Mouse (Mus musculus): ENCODE data around the gene Cdc34. TPM values are rescaled to one million over a fixed set of nuclear protein-coding genes. Genes with fewer than 3 reads are reported as not detected.

Cdc34 gene
- polyA plus RNA-seq, 1 experiment = 451 TPM

DNA sequence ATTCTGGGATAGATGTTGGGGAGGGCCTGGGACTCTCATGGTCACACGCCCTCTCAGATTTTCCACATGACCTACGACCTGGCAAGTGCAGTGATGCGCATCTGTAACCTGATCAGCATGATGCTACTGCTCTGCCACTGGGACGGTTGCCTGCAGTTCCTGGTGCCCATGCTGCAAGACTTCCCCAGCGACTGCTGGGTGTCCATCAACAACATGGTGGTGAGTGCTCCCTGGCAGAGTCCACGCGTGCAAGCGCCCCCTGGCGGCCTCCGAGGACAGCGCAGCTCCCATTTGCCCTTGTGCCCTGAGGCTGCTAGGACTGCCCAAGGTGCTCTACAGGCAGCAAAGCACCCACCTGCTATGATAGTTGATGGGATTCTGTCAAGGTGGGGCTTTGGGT, 44.1 kb downstream of the Cdc34 start:
- H3K4me3 ChIP-seq (replicated peaks) = peak overlapping the region; percentile 31
- H3K9me3 ChIP-seq = peaks cover 8% of the 10 kb centered on the region
- TF ChIP-seq GATA1 (IDR thresholded peaks at IDR 0.05; ENCODE audit: borderline replicate concordance, low read length) = no peak
- no peak for TF ChIP-seq FLI1 (IDR thresholded peaks at IDR 0.05; ENCODE audit: low read length)
- H3K4me1 ChIP-seq = peaks cover 14% of the 10 kb centered on the region; the same call in 1 of the 2 replicates
- no peaks in the 10 kb centered on the region for H3K36me3 ChIP-seq (replicated peaks; ENCODE audit: low read length)
- peaks cover 67% of the 10 kb centered on the region for H3K27me3 ChIP-seq (replicated peaks)

DNA sequence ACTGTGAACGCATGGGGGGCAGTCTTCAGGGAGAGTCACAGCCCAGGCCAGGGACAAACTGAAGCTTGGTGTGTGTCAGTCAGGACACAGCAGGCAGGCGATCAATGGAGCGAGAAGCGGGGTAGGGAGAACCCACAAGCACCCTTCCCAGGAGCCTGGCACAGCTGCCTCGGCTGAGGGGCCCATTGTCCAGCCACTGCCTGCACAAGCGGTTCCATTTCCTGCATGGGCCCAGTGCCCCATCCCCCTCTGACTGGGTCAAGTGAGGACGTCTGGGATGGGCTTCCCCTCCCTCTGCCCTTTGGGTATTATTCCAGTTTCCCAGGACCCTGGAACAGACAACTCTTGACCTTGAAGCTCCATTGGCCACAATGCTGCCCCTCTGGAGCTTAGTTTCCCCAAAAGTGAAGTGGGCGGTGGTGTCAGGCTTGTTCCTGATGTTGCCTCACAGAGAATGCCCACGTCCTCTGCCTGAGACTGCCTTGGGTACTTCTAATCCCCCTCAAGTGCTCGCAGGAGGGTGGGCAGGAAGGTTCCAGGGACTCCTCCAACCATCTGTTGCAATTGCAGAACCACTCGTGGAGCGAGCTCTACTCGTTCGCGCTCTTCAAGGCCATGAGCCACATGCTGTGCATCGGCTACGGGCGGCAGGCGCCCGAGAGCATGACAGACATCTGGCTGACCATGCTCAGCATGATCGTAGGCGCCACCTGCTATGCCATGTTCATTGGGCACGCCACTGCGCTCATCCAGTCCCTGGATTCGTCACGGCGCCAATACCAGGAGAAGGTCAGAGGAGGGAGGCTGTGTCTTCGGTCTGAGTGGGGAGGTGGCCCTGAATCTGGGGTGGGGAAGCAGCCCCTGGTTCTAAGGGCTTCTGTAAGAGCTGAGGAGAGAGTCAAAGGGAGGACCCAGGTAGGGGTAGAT, 46.6 kb downstream of the Cdc34 start:
- Histone ChIP-seq H3K4me1 (peaks cover 14% of the 10 kb centered on the region; the same call in 1 of the 2 replicates), H3K27me3 (replicated peaks) (peaks cover 46% of the 10 kb centered on the region), H3K9me3 (peaks cover 22% of the 10 kb centered on the region), H3K4me3 (replicated peaks) (no peak overlapping the region), H3K36me3 (replicated peaks; ENCODE audit: low read length) (peaks cover 7% of the 10 kb centered on the region)
- no peak for TF ChIP-seq FLI1 (IDR thresholded peaks at IDR 0.05; ENCODE audit: low read length)

DNA sequence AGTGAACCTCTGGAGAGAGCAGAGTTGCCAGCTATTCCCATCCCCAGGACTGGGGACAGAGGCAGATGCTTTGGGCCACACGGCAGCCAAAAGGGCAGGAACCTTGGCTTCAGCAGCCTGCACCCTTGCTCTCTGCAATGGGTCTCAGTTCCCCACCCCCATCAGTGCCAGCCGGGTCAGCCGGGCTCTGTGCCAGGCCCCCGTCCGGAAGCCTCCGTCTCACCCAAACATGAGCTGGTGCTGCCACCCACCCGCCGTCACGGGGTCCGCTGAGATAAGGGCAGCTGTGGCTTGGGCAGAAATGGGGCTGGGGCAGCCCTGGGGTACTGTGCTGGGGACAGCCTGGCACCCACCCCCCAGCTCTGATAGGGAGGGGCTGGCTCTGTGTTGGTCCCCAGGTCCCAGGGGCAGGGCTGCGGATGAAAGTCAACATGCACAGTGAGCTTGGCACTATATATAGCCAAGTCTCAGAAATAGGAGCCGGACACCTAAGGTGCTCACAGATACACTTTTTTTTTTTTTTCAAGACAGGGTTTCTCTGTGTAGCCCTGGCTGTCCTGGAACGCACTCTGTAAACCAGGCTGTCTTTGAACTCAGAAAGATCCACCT, 47.5 kb downstream of the Cdc34 start:
- H3K36me3 ChIP-seq (replicated peaks; ENCODE audit: low read length) = peaks cover 15% of the 10 kb centered on the region
- H3K27me3 ChIP-seq (replicated peaks) = peaks cover 40% of the 10 kb centered on the region
- peaks cover 22% of the 10 kb centered on the region for H3K9me3 ChIP-seq
- peaks cover 14% of the 10 kb centered on the region; the same call in 1 of the 2 replicates for H3K4me1 ChIP-seq
- no peak overlapping the region for H3K4me3 ChIP-seq (replicated peaks)
- TF ChIP-seq GATA1 (IDR thresholded peaks at IDR 0.05; ENCODE audit: borderline replicate concordance, low read length) = no peak
- no peak for TF ChIP-seq FLI1 (IDR thresholded peaks at IDR 0.05; ENCODE audit: low read length)

DNA sequence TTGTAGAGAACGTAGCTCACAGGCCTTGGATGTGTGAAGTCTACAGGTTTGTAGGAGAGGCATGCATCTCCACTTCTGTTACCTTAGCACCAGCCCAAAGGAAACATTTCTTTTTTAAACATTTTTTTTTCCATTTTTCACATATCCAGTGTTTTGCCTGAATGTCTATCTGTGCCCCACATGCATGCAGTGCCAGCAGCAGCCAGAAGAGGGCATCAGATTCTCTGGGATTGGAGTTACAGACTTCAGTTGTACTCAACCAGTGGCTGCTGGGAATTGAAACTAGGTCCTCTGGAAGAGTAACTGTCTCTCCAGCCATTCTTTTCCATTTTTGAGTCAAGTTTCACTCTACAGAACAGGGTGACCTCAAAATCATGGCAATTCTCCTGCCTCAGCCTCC, 50.5 kb downstream of the Cdc34 start:
- no peak for TF ChIP-seq FLI1 (IDR thresholded peaks at IDR 0.05; ENCODE audit: low read length)
- no peak for TF ChIP-seq GATA1 (IDR thresholded peaks at IDR 0.05; ENCODE audit: borderline replicate concordance, low read length)
- Histone ChIP-seq H3K9me3 (peaks cover 33% of the 10 kb centered on the region), H3K36me3 (replicated peaks; ENCODE audit: low read length) (peaks cover 46% of the 10 kb centered on the region), H3K27me3 (replicated peaks) (peaks cover 28% of the 10 kb centered on the region), H3K4me3 (replicated peaks) (no peak overlapping the region), H3K4me1 (peaks cover 11% of the 10 kb centered on the region; the same call in 1 of the 2 replicates)

DNA sequence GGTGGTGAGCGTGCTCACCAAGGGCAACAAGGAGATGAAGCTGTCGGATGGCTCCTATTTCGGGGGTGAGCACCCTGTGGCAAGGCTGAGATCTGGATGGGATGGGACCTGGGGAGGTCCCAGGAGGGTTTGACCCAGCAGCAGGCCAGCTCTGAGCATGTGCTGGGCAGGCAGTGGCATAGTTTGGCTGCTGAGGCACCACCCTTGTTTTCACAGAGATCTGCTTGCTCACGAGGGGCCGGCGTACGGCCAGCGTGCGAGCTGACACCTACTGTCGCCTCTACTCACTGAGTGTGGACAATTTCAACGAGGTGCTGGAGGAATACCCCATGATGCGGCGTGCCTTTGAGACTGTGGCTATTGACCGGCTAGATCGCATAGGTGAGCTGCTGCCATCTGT, 51.9 kb downstream of the Cdc34 start:
- no peak for TF ChIP-seq GATA1 (IDR thresholded peaks at IDR 0.05; ENCODE audit: borderline replicate concordance, low read length)
- Histone ChIP-seq H3K36me3 (replicated peaks; ENCODE audit: low read length) (peaks cover 59% of the 10 kb centered on the region), H3K9me3 (peaks cover 27% of the 10 kb centered on the region), H3K4me1 (peaks cover 7% of the 10 kb centered on the region), H3K27me3 (replicated peaks) (peaks cover 16% of the 10 kb centered on the region), H3K4me3 (replicated peaks) (peak overlapping the region; percentile 14)

DNA sequence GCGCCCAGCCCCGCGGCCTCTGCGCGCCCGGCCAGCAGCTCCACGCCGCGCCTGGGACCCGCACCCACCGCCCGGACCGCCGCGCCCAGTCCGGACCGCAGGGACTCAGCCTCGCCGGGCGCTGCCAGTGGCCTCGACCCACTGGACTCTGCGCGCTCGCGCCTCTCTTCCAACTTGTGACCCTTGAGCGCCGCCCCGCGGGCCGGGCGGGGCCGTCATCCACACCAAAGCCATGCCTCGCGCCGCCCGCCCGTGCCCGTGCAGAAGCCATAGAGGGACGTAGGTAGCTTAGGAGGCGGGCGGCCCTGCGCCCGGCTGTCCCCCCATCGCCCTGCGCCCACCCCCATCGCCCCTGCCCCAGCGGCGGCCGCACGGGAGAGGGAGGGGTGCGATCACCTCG, 53.4 kb downstream of the Cdc34 start:
- Histone ChIP-seq H3K27me3 (replicated peaks) (peaks cover 6% of the 10 kb centered on the region), H3K36me3 (replicated peaks; ENCODE audit: low read length) (peaks cover 74% of the 10 kb centered on the region), H3K4me3 (replicated peaks) (no peak overlapping the region), H3K9me3 (peaks cover 27% of the 10 kb centered on the region), H3K4me1 (peaks cover 9% of the 10 kb centered on the region)
- TF ChIP-seq GATA1 (IDR thresholded peaks at IDR 0.05; ENCODE audit: borderline replicate concordance, low read length) (no peak), FLI1 (IDR thresholded peaks at IDR 0.05; ENCODE audit: low read length) (no peak)

DNA sequence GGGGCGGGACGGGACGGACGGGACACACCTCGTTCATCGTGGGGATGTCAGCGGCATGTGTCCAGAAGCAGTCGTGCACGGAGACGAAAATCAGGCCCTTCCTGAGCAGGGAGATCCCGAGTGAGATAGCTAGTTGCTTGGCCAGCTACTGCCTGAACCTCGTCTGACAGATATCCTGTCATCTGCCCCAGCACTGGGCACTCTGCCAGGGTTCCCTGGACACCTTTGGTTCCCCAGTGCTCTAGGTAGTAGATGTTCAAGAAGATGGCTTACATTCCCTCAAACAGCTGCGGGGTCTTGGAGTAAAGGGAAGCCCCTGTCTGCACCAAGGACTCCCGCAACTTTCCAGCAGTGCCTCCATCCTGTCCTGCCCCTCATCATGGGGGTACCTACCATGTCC, 54.7 kb downstream of the Cdc34 start:
- Histone ChIP-seq H3K4me3 (replicated peaks) (no peak overlapping the region), H3K9me3 (peaks cover 24% of the 10 kb centered on the region), H3K4me1 (peaks cover 9% of the 10 kb centered on the region), H3K36me3 (replicated peaks; ENCODE audit: low read length) (peaks cover 88% of the 10 kb centered on the region), H3K27me3 (replicated peaks) (peaks cover under 1% of the 10 kb centered on the region)
- TF ChIP-seq GATA1 (IDR thresholded peaks at IDR 0.05; ENCODE audit: borderline replicate concordance, low read length) = no peak

Other genes starting within 250 kb of the Cdc34 start
- gene Vmn2r83, start 213.5 kb upstream of the Cdc34 start, polyA plus RNA-seq (2012; ENCODE audit: insufficient read depth, low replicate concordance) = not detected in 2 replicates
- 5.7 and 5.9 TPM in 2 replicates for gene Plpp2, start 148.4 kb upstream of the Cdc34 start, polyA plus RNA-seq (2012; ENCODE audit: insufficient read depth, low replicate concordance)
- gene Mier2, start 127.0 kb upstream of the Cdc34 start, polyA plus RNA-seq (2012; ENCODE audit: insufficient read depth, low replicate concordance) = 32.9 and 68.6 TPM in 2 replicates
- gene Theg, start 94.9 kb upstream of the Cdc34 start, polyA plus RNA-seq (2012; ENCODE audit: insufficient read depth, low replicate concordance) = 1.2 TPM in 1 of 2 replicates, not detected in the other
- not detected in 2 replicates for gene C2cd4c, start 68.2 kb upstream of the Cdc34 start, polyA plus RNA-seq (2012; ENCODE audit: insufficient read depth, low replicate concordance)
- not detected in 2 replicates for gene Shc2, start 44.3 kb upstream of the Cdc34 start, polyA plus RNA-seq (2012; ENCODE audit: insufficient read depth, low replicate concordance)
- gene Odf3l2, start 36.5 kb upstream of the Cdc34 start, polyA plus RNA-seq (2012; ENCODE audit: insufficient read depth, low replicate concordance) = not detected in 2 replicates
- 0.78 TPM in 1 of 2 replicates, not detected in the other for gene Madcam1, start 17.6 kb upstream of the Cdc34 start, polyA plus RNA-seq (2012; ENCODE audit: insufficient read depth, low replicate concordance)
- 209 and 257 TPM in 2 replicates for gene Tpgs1, start 12.8 kb upstream of the Cdc34 start, polyA plus RNA-seq (2012; ENCODE audit: insufficient read depth, low replicate concordance)
- 1.4 and 2.2 TPM in 2 replicates for gene Gzmm, start 6.8 kb downstream of the Cdc34 start, polyA plus RNA-seq (2012; ENCODE audit: insufficient read depth, low replicate concordance)
- 2,144 and 3,272 TPM in 2 replicates for gene Bsg, start 22.3 kb downstream of the Cdc34 start, polyA plus RNA-seq (2012; ENCODE audit: insufficient read depth, low replicate concordance)
- 1.5 and 1.8 TPM in 2 replicates for gene Hcn2, start 34.4 kb downstream of the Cdc34 start, polyA plus RNA-seq (2012; ENCODE audit: insufficient read depth, low replicate concordance)
- 11.1 and 25.3 TPM in 2 replicates for gene Polrmt, start 64.4 kb downstream of the Cdc34 start, polyA plus RNA-seq (2012; ENCODE audit: insufficient read depth, low replicate concordance)
- gene Fgf22, start 72.9 kb downstream of the Cdc34 start, polyA plus RNA-seq (2012; ENCODE audit: insufficient read depth, low replicate concordance) = not detected in 2 replicates
- gene Rnf126, start 84.8 kb downstream of the Cdc34 start, polyA plus RNA-seq (2012; ENCODE audit: insufficient read depth, low replicate concordance) = 302 and 542 TPM in 2 replicates
- gene Fstl3, start 95.1 kb downstream of the Cdc34 start, polyA plus RNA-seq (2012; ENCODE audit: insufficient read depth, low replicate concordance) = 1.6 TPM in 1 of 2 replicates, not detected in the other
- gene Prss57, start 108.8 kb downstream of the Cdc34 start, polyA plus RNA-seq (2012; ENCODE audit: insufficient read depth, low replicate concordance) = 0.70 TPM in 1 of 2 replicates, not detected in the other
- 39.0 and 54.6 TPM in 2 replicates for gene Palm, start 111.4 kb downstream of the Cdc34 start, polyA plus RNA-seq (2012; ENCODE audit: insufficient read depth, low replicate concordance)
- gene Misp, start 138.8 kb downstream of the Cdc34 start, polyA plus RNA-seq (2012; ENCODE audit: insufficient read depth, low replicate concordance) = 1.5 and 2.5 TPM in 2 replicates
- 849 and 1,831 TPM in 2 replicates for gene Ptbp1, start 172.2 kb downstream of the Cdc34 start, polyA plus RNA-seq (2012; ENCODE audit: insufficient read depth, low replicate concordance)
- 96.7 and 434 TPM in 2 replicates for gene Prtn3, start 192.3 kb downstream of the Cdc34 start, polyA plus RNA-seq (2012; ENCODE audit: insufficient read depth, low replicate concordance)
- gene Plppr3, start 192.4 kb downstream of the Cdc34 start, polyA plus RNA-seq (2012; ENCODE audit: insufficient read depth, low replicate concordance) = 0.80 and 16.9 TPM in 2 replicates
- 5.6 and 23.2 TPM in 2 replicates for gene Elane, start 204.1 kb downstream of the Cdc34 start, polyA plus RNA-seq (2012; ENCODE audit: insufficient read depth, low replicate concordance)
- gene Cfd, start 208.7 kb downstream of the Cdc34 start, polyA plus RNA-seq (2012; ENCODE audit: insufficient read depth, low replicate concordance) = not detected in 2 replicates
- gene Med16, start 226.7 kb downstream of the Cdc34 start, polyA plus RNA-seq (2012; ENCODE audit: insufficient read depth, low replicate concordance) = 32.2 and 85.7 TPM in 2 replicates
- gene Gm26602, start 228.7 kb downstream of the Cdc34 start, polyA plus RNA-seq (2012; ENCODE audit: insufficient read depth, low replicate concordance) = not detected in 2 replicates
- 2.7 and 4.5 TPM in 2 replicates for gene Kiss1r, start 234.8 kb downstream of the Cdc34 start, polyA plus RNA-seq (2012; ENCODE audit: insufficient read depth, low replicate concordance)
- 418 and 597 TPM in 2 replicates for gene R3hdm4, start 239.0 kb downstream of the Cdc34 start, polyA plus RNA-seq (2012; ENCODE audit: insufficient read depth, low replicate concordance)
- gene Arid3a, start 244.8 kb downstream of the Cdc34 start, polyA plus RNA-seq (2012; ENCODE audit: insufficient read depth, low replicate concordance) = 89.7 and 142 TPM in 2 replicates